Mouse (Mus musculus) lung, adult 2 months (tissue): ENCODE data around the gene Pop5.

ENCODE experiments used
- CTCF ChIP-seq: fragments of 200-500 bp; IDR thresholded peaks from 2 replicates; pipeline ENCODE4 v1.5.1; 2011; ENCODE audit warnings: mild to moderate bottlenecking, low read length, control low read depth; ENCODE audit not compliant: insufficient read depth
- POLR2A ChIP-seq: fragments of 200-500 bp; IDR thresholded peaks from 2 replicates; pipeline ENCODE4 v1.6.1; 2011; ENCODE audit warnings: low read depth, mild to moderate bottlenecking, control low read depth, low read length, borderline replicate concordance; ENCODE audit errors: extremely low read depth

- peak; percentile 88 for TF ChIP-seq CTCF
- no peak for TF ChIP-seq POLR2A
These were observed 46.8 kb upstream of the Pop5 start for GRCm38 (mm10) chr5:115188824-115189223.
